Mouse (Mus musculus) kidney, postnatal 10 days (tissue): ENCODE measurements around the gene Gnpat.

Experiments used
- DNase-seq: peaks from one replicate; pipeline ENCODE4 v3.0.0; 2021; ENCODE audit warnings: mixed read lengths

The Gnpat gene

GRCm38 (mm10) chr8:124862321-124863162, at the start of gene Gnpat, which contains the start of gene 2810004N23Rik:
TSS of gene Gnpat (plus strand) at chr8:124863033.
TSS of gene 2810004N23Rik (minus strand) at chr8:124863120.
- DNase-seq = peak; percentile 96

- DNase-seq = no peak
These were observed 49.5 kb upstream of the Gnpat start for GRCm38 (mm10) chr8:124813326-124813725.

- no peak for DNase-seq
These were observed 47.0 kb upstream of the Gnpat start for GRCm38 (mm10) chr8:124815870-124816269.

GRCm38 (mm10) chr8:124816866-124817265, 46.0 kb upstream of the Gnpat start:
- DNase-seq = no peak

GRCm38 (mm10) chr8:124817361-124817760, 45.5 kb upstream of the Gnpat start:
- DNase-seq = no peak

- DNase-seq = no peak
These were observed 43.2 kb upstream of the Gnpat start for GRCm38 (mm10) chr8:124819612-124820115.

GRCm38 (mm10) chr8:124820125-124820524, 42.7 kb upstream of the Gnpat start:
- DNase-seq = peak; percentile 50

GRCm38 (mm10) chr8:124823497-124823896, 39.3 kb upstream of the Gnpat start:
- DNase-seq = no peak

GRCm38 (mm10) chr8:124826658-124827057, 36.2 kb upstream of the Gnpat start:
- peak; percentile 55 for DNase-seq

- peak; percentile 80 for DNase-seq
These were observed 35.4 kb upstream of the Gnpat start for GRCm38 (mm10) chr8:124827387-124827786.

- DNase-seq = no peak
These were observed 34.1 kb upstream of the Gnpat start for GRCm38 (mm10) chr8:124828561-124829240.

- DNase-seq = no peak
These were observed 32.8 kb upstream of the Gnpat start for GRCm38 (mm10) chr8:124830050-124830449.

- DNase-seq = peak; percentile 18
These were observed 31.3 kb upstream of the Gnpat start for GRCm38 (mm10) chr8:124831531-124831930.

GRCm38 (mm10) chr8:124831941-124832340, 30.9 kb upstream of the Gnpat start:
- no peak for DNase-seq

GRCm38 (mm10) chr8:124833430-124834205, 29.2 kb upstream of the Gnpat start:
- DNase-seq = peak; percentile 14

- no peak for DNase-seq
These were observed 27.0 kb upstream of the Gnpat start for GRCm38 (mm10) chr8:124835848-124836247.

GRCm38 (mm10) chr8:124836273-124836672, 26.6 kb upstream of the Gnpat start:
- DNase-seq = no peak

- no peak for DNase-seq
These were observed 25.9 kb upstream of the Gnpat start for GRCm38 (mm10) chr8:124836907-124837306.

- no peak for DNase-seq
These were observed 24.9 kb upstream of the Gnpat start for GRCm38 (mm10) chr8:124837956-124838355.

- DNase-seq = peak; percentile 18
These were observed 23.5 kb upstream of the Gnpat start for GRCm38 (mm10) chr8:124839371-124839770.

GRCm38 (mm10) chr8:124840900-124841299, 21.9 kb upstream of the Gnpat start:
- DNase-seq = no peak

- DNase-seq = no peak
These were observed 21.1 kb upstream of the Gnpat start for GRCm38 (mm10) chr8:124841775-124842174.

- DNase-seq = peak; percentile 19
These were observed 19.9 kb upstream of the Gnpat start for GRCm38 (mm10) chr8:124842929-124843328.
